ENCODE assay signal across 8 mouse cellular contexts in genomic region chr14:25768261-25768893, GRCm38 (mm10). TPM values are rescaled to one million over a fixed set of nuclear protein-coding genes. Genes with fewer than 3 reads are reported as not detected.
A peak's percentile ranks its signal among the peaks of the same experiment; 100 is the strongest.
DNase-seq lines count a peak whose midpoint lies in the region; ATAC-seq lines count a peak whose summit lies in the region.

No protein-coding gene starts in this region.

- H3K36me3 ChIP-seq in forebrain, embryonic 11.5 days (ENCODE audit: control insufficient read depth, insufficient read depth, low read length): no peaks in the 10 kb centered on the region
- peaks cover 7% of the 10 kb centered on the region; the same call in 1 of the 2 replicates for H3K36me3 ChIP-seq in limb, embryonic 13.5 days
- H3K36me3 ChIP-seq in midbrain, embryonic 16.5 days (ENCODE audit: control insufficient read depth, insufficient read depth, low read length): no peaks in the 10 kb centered on the region

- H3K9ac ChIP-seq in forebrain, embryonic 11.5 days (ENCODE audit: low read length): peak overlapping the region; percentile 72
- H3K9ac ChIP-seq in limb, embryonic 13.5 days: peak overlapping the region; percentile 94
- H3K9ac ChIP-seq in midbrain, embryonic 16.5 days (ENCODE audit: low read depth, low read length): peak overlapping the region; percentile 65

- H3K9me3 ChIP-seq in forebrain, embryonic 11.5 days (ENCODE audit: control insufficient read depth, low read length): no peaks in the 10 kb centered on the region
- H3K9me3 ChIP-seq in limb, embryonic 13.5 days: no peaks in the 10 kb centered on the region
- H3K9me3 ChIP-seq in midbrain, embryonic 16.5 days (replicated peaks; ENCODE audit: control insufficient read depth, low read length, poor library complexity, severe bottlenecking): no peaks in the 10 kb centered on the region

- peak; percentile 42 for ATAC-seq in forebrain, embryonic 11.5 days (replicated peaks; ENCODE audit: low FRiP score)
- ATAC-seq in limb, embryonic 13.5 days (ENCODE audit: low FRiP score, low read depth): peak; percentile 41
- peak; percentile 44 for ATAC-seq in midbrain, embryonic 16.5 days

- intact Hi-C loops in heart, postnatal 25 days (cut with DNase I): loop anchor here (5.0 kb wide), 1 partner anchor 41 kb away; no protein-coding TSS in a partner anchor
- intact Hi-C loops in heart, postnatal 36 days (cut with DNase I): loop anchor here (2.0 kb wide), 1 partner anchor 26 kb away; no protein-coding TSS in a partner anchor

- no peaks in the 10 kb centered on the region; the same call in 1 of the 2 replicates for H3K27me3 ChIP-seq in forebrain, embryonic 11.5 days (ENCODE audit: control insufficient read depth, insufficient read depth, low read length)
- H3K27me3 ChIP-seq in limb, embryonic 13.5 days: no peaks in the 10 kb centered on the region
- no peaks in the 10 kb centered on the region for H3K27me3 ChIP-seq in midbrain, embryonic 16.5 days (ENCODE audit: control insufficient read depth, insufficient read depth, low read depth, low read length)

- peaks cover 27% of the 10 kb centered on the region for H3K4me1 ChIP-seq in forebrain, embryonic 11.5 days (replicated peaks; ENCODE audit: control insufficient read depth, insufficient read depth, low read length)
- H3K4me1 ChIP-seq in limb, embryonic 13.5 days: peaks cover 52% of the 10 kb centered on the region
- peaks cover 6% of the 10 kb centered on the region for H3K4me1 ChIP-seq in midbrain, embryonic 16.5 days (ENCODE audit: control insufficient read depth, insufficient read depth, low read length)

- 0 out of 2 replicates have a peak overlapping the region, but pooled peaks have one; percentile 18 for H3K27ac ChIP-seq in forebrain, embryonic 11.5 days (ENCODE audit: low read depth, low read length)
- peak overlapping the region; percentile 93 for H3K27ac ChIP-seq in limb, embryonic 13.5 days
- H3K27ac ChIP-seq in midbrain, embryonic 16.5 days (ENCODE audit: low read length): peak overlapping the region; percentile 64

- H3K4me3 ChIP-seq in forebrain, embryonic 11.5 days (ENCODE audit: low read depth, low read length): peak overlapping the region; percentile 61
- peak overlapping the region; percentile 90 for H3K4me3 ChIP-seq in limb, embryonic 13.5 days
- peak overlapping the region; percentile 51 for H3K4me3 ChIP-seq in midbrain, embryonic 16.5 days (ENCODE audit: low read depth, low read length)

- peak; percentile 98 for DNase-seq in heart, adult 11 months
- no peak for DNase-seq in heart, postnatal 25 days (ENCODE audit: low spot score)
- peak; percentile 68 for DNase-seq in ZHBTc4 (ENCODE audit: low read depth, low spot score)
- peak; percentile 78 for DNase-seq in forebrain, embryonic 11.5 days (ENCODE audit: low spot score)
- DNase-seq in heart, postnatal 36 days: peak; percentile 65 to 77
- DNase-seq in thymus, postnatal 25 days: peak; percentile 72

- H3K4me2 ChIP-seq in forebrain, embryonic 11.5 days (ENCODE audit: low read depth, low read length, severe bottlenecking): peak overlapping the region; percentile 99
- H3K4me2 ChIP-seq in limb, embryonic 13.5 days (replicated peaks): peak overlapping the region; percentile 91
- H3K4me2 ChIP-seq in midbrain, embryonic 16.5 days (ENCODE audit: low read length): peak overlapping the region; percentile 96

- WGBS in forebrain, embryonic 11.5 days: 1% methylated on average over 45 of the region's 50 CpGs
- WGBS in limb, embryonic 13.5 days: 1% methylated on average over 50 of the region's 50 CpGs
- WGBS in midbrain, embryonic 16.5 days: under 1% methylated on average over 39 of the region's 50 CpGs

RNA-seq across cellular contexts. Expression of gene Zcchc24, which starts 0.5 kb away (rescaled TPM):
- total RNA-seq in heart, postnatal 25 days (2021): 10 to 100 TPM; 33.3 to 35.7 TPM
- polyA plus RNA-seq in forebrain, embryonic 11.5 days (2014; fragmentation: Nextera tagmentation; extraction: Ambion mirVana): 12.8 and 15.2 TPM in 2 replicates
- total RNA-seq in heart, postnatal 36 days (2021): 10 to 100 TPM; 35.0 to 39.0 TPM
- polyA plus RNA-seq in limb, embryonic 13.5 days (2015; fragmentation: Nextera tagmentation; extraction: Ambion mirVana): 34.7 and 37.6 TPM in 2 replicates
- polyA plus RNA-seq in midbrain, embryonic 16.5 days (2015; fragmentation: Nextera tagmentation; extraction: Ambion mirVana): 11.0 and 12.2 TPM in 2 replicates

Comparison
In these comparisons a context has a peak if more than half of its experiments do, and no peak if none do; other contexts are left out.
1. H3K27ac ChIP-seq: peak in every context shown above with its lines; median percentile 93 in limb, embryonic 13.5 days; 64 in midbrain, embryonic 16.5 days; 18 in forebrain, embryonic 11.5 days.